In the genomic region with DNA sequence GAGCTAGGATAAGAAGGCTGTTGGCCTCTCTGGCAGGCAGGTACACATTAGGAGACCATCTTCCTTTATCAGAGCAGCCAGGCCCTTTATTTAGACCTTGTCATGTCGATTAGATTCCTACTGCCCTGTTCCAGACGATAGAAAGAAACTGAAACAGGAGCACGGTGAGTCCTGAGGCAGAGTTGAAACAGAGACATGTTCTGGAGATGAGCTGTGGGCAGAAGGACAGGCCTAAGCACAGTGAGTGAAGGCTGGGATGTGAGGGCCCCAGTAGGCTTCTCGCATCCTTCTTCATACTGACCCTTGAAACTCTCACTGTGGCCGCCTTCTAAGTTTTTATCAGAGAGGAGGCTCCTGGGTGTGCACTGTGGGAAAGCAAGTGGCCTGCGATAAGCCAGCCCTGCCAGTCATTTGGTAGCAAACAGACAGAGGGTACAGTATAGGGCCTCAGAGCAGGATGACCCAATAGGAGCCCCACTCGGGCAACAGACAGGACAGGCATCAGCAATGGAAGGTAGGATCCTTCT, we compare ENCODE assay signal across 16 mouse cellular contexts. TPM values are rescaled to one million over a fixed set of nuclear protein-coding genes. Genes with fewer than 3 reads are reported as not detected.
DNase-seq lines count a peak whose midpoint lies in the region; ATAC-seq and TF ChIP-seq lines count a peak whose summit lies in the region.
"Had no signal": no experiment of that assay in that cellular context is flagged by ENCODE, and none has a peak within 500 bp of the region (broad histone marks: within the 10 kb centered on the region; RNA-seq: fewer than 3 reads in every experiment).

No protein-coding gene starts in this region.

- intact Hi-C loops in heart, postnatal 10 days (cut with DNase I), result loop anchor here (5.0 kb wide), 1 partner anchor 81 kb away; the partner anchor contains the start of genes Arvcf and Tango2

- H3K9ac ChIP-seq in heart, postnatal 0 days (replicated peaks; ENCODE audit: low read depth, low read length), result 0 out of 2 replicates have a peak overlapping the region, but pooled peaks have one; percentile 10
- H3K9ac ChIP-seq: midbrain, embryonic 13.5 days; neural tube, embryonic 15.5 days had no signal

- 59% methylated on average over 7 of the region's 7 CpGs for WGBS in heart, postnatal 0 days
- WGBS in small intestine, adult 2 months, result 36% methylated on average over 7 of the region's 7 CpGs

- no peak overlapping the region for H3K4me2 ChIP-seq in heart, postnatal 0 days (ENCODE audit: low read depth, low read length)
- H3K4me2 ChIP-seq: midbrain, embryonic 13.5 days; neural tube, embryonic 15.5 days had no signal

- DNase-seq in heart, postnatal 0 days (ENCODE audit: low spot score), result no peak
- DNase-seq in heart, postnatal 10 days, result no peak
- DNase-seq in MEL-GATA-1-ER (ENCODE audit: extremely low read depth, low read depth), result peak; percentile 70
- DNase-seq in embryo, embryonic 9.5 days (ENCODE audit: extremely low spot score), result no peak
- no peak for DNase-seq in embryo, embryonic 11 days
- no peak for DNase-seq in cerebellum, postnatal 36 days
- DNase-seq: adrenal gland, postnatal 14 days; cerebellum, adult 9-11 months; heart, postnatal 14 days; kidney, adult 9 months; right cerebral cortex, postnatal 14 days; thymus, postnatal 4 days had no signal

- 0 out of 2 replicates have a peak, but pooled peaks cover 3% of the 10 kb centered on the region for H3K36me3 ChIP-seq in heart, postnatal 0 days (replicated peaks; ENCODE audit: control insufficient read depth, insufficient read depth, low read length)
- H3K36me3 ChIP-seq in small intestine, adult 2 months (ENCODE audit: control insufficient read depth, insufficient read depth, low read length), result no peaks in the 10 kb centered on the region
- H3K36me3 ChIP-seq: neural tube, embryonic 15.5 days had no signal

- TF ChIP-seq POLR2A in small intestine, adult 2 months (IDR thresholded peaks at IDR 0.05; ENCODE audit: low read depth, low read length), result no peak

- TF ChIP-seq EP300 in heart, postnatal 0 days (IDR thresholded peaks at IDR 0.05; ENCODE audit: low read depth), result no peak

- no peak overlapping the region for H3K4me3 ChIP-seq in heart, postnatal 0 days (ENCODE audit: low read depth, low read length)
- no peak overlapping the region for H3K4me3 ChIP-seq in small intestine, adult 2 months (ENCODE audit: low read depth, low read length)
- H3K4me3 ChIP-seq: midbrain, embryonic 13.5 days; neural tube, embryonic 15.5 days had no signal

- H3K27ac ChIP-seq in heart, postnatal 0 days (ENCODE audit: low read depth), result no peak overlapping the region
- peak overlapping the region; percentile 69 for H3K27ac ChIP-seq in small intestine, adult 2 months (ENCODE audit: insufficient read depth, low read depth, low read length)
- H3K27ac ChIP-seq: midbrain, embryonic 13.5 days; neural tube, embryonic 15.5 days had no signal

- no peak for TF ChIP-seq CTCF in heart, postnatal 0 days (IDR thresholded peaks at IDR 0.05; ENCODE audit: low read depth)
- no peak for TF ChIP-seq CTCF in small intestine, adult 2 months (IDR thresholded peaks at IDR 0.05; ENCODE audit: extremely low read depth, insufficient read length, insufficient replicate concordance, low read depth, low read length)

- H3K9me3 ChIP-seq in heart, postnatal 0 days (replicated peaks; ENCODE audit: control insufficient read depth, low read length), result no peaks in the 10 kb centered on the region
- H3K9me3 ChIP-seq: midbrain, embryonic 13.5 days; neural tube, embryonic 15.5 days had no signal

- no peak for ATAC-seq in heart, postnatal 0 days (ENCODE audit: insufficient read depth, low read depth)
- peak; percentile 79 for ATAC-seq in erythroid progenitor cell, adult 5-6 weeks (replicated peaks; ENCODE audit: low FRiP score, poor library complexity, severe bottlenecking)
- ATAC-seq: midbrain, embryonic 13.5 days had no signal

- no peaks in the 10 kb centered on the region for H3K27me3 ChIP-seq in heart, postnatal 0 days (ENCODE audit: control insufficient read depth, insufficient read depth, low read length)
- H3K27me3 ChIP-seq in small intestine, adult 2 months (ENCODE audit: control insufficient read depth, insufficient read depth, low read length), result no peaks in the 10 kb centered on the region
- H3K27me3 ChIP-seq: midbrain, embryonic 13.5 days; neural tube, embryonic 15.5 days had no signal

- peaks cover 28% of the 10 kb centered on the region for H3K4me1 ChIP-seq in heart, postnatal 0 days (ENCODE audit: control insufficient read depth, insufficient read depth)
- peaks cover 29% of the 10 kb centered on the region for H3K4me1 ChIP-seq in small intestine, adult 2 months (ENCODE audit: control insufficient read depth, insufficient read depth, insufficient read length, low read length)

RNA-seq across cellular contexts. Expression of gene Comt, which starts 1.9 kb away (rescaled TPM):
- 160 and 168 TPM in 2 replicates for total RNA-seq in heart, postnatal 0 days (2014; rRNA removed; ENCODE audit: low replicate concordance)
- polyA plus RNA-seq in heart, postnatal 0 days (2015; fragmentation: Nextera tagmentation; extraction: Ambion mirVana), result 155 and 158 TPM in 2 replicates
- 100 to 1,000 TPM; 133 to 156 TPM for total RNA-seq in heart, postnatal 10 days (2021)
- 129 and 131 TPM in 2 replicates for total RNA-seq in erythroid progenitor cell, adult 5-6 weeks (2015; ENCODE audit: low replicate concordance)
- 66.4 and 67.4 TPM in 2 replicates for total RNA-seq in erythroid progenitor cell, adult 5-6 weeks (2017; ENCODE audit: low replicate concordance)
- 127 and 214 TPM in 2 replicates for polyA plus RNA-seq in small intestine, adult 2 months (2012; rRNA removed)

RNA-seq across cellular contexts. Expression of gene Txnrd2, which starts 2.4 kb away (rescaled TPM):
- total RNA-seq in heart, postnatal 0 days (2014; rRNA removed; ENCODE audit: low replicate concordance), result 12.7 and 14.7 TPM in 2 replicates
- 40.0 and 41.2 TPM in 2 replicates for polyA plus RNA-seq in heart, postnatal 0 days (2015; fragmentation: Nextera tagmentation; extraction: Ambion mirVana)
- total RNA-seq in heart, postnatal 10 days (2021), result 10 to 100 TPM; 30.0 to 32.0 TPM
- total RNA-seq in erythroid progenitor cell, adult 5-6 weeks (2015; ENCODE audit: low replicate concordance), result 117 and 217 TPM in 2 replicates
- total RNA-seq in erythroid progenitor cell, adult 5-6 weeks (2017; ENCODE audit: low replicate concordance), result 138 and 221 TPM in 2 replicates
- 12.5 and 19.5 TPM in 2 replicates for polyA plus RNA-seq in small intestine, adult 2 months (2012; rRNA removed)
